Mouse (Mus musculus) left cerebral cortex, postnatal 25 days (tissue): Measurements from ENCODE around the gene Alas2. TPM values are rescaled to one million over a fixed set of nuclear protein-coding genes. Genes with fewer than 3 reads are reported as not detected.

Source experiments
- DNase-seq, 2 experiments: peaks; one replicate each; pipeline ENCODE4 v3.0.0; 2022; ENCODE audit warnings: low spot score in 2 of 2, mixed read lengths in 1 of 2
- intact Hi-C: fragments of 180-260 bp; cut with DNase I; formaldehyde crosslinking; loops from one replicate; pipeline ENCODE4 v1.15.1; 2025
- total RNA-seq, 2 experiments: library from RNA; stranded (reverse); gene quantifications; 2 replicates each; pipeline ENCODE4 v1.2.3; 2021

Gene Alas2
- total RNA-seq, result 1 to 10 TPM; 5.6 to 8.0 TPM

GRCm38 (mm10) chrX:150547239-150547638 lies at the start of gene Alas2:
Gene Alas2, plus strand, starts transcription at chrX:150547375.
- no peak for DNase-seq
- intact Hi-C loops, result no loop called here

GRCm38 (mm10) chrX:150508696-150509095 lies 38.5 kb upstream of the Alas2 start:
- peak; percentile 24 to 54 for DNase-seq
- intact Hi-C loops, result loop anchor here (10.0 kb wide), 1 partner anchor 606 kb away; no protein-coding TSS in a partner anchor

- peak; percentile 34 to 46 for DNase-seq
- intact Hi-C loops, result loop anchor here (5.0 kb wide), 1 partner anchor 152 kb away; no protein-coding TSS in a partner anchor
Measured at GRCm38 (mm10) chrX:150510631-150511030, 36.5 kb upstream of the Alas2 start.

- intact Hi-C loops, result loop anchor here (5.0 kb wide), 1 partner anchor 151 kb away; no protein-coding TSS in a partner anchor
- no peak for DNase-seq
Measured at GRCm38 (mm10) chrX:150511274-150511673, 35.9 kb upstream of the Alas2 start.

- DNase-seq, result no peak
- intact Hi-C loops, result loop anchor here (5.0 kb wide), 1 partner anchor 148 kb away; no protein-coding TSS in a partner anchor
Measured at GRCm38 (mm10) chrX:150514127-150514526, 33.0 kb upstream of the Alas2 start.

GRCm38 (mm10) chrX:150516015-150516414 lies 31.2 kb upstream of the Alas2 start:
- no peak for DNase-seq
- intact Hi-C loops, result no loop called here

GRCm38 (mm10) chrX:150516477-150516876 lies 30.7 kb upstream of the Alas2 start:
- DNase-seq, result no peak
- intact Hi-C loops, result no loop called here

- intact Hi-C loops, result no loop called here
- no peak for DNase-seq
Measured at GRCm38 (mm10) chrX:150540111-150540510, 7.1 kb upstream of the Alas2 start.

- DNase-seq, result no peak
- intact Hi-C loops, result no loop called here
Measured at GRCm38 (mm10) chrX:150541684-150542083, 5.5 kb upstream of the Alas2 start.

- no peak for DNase-seq
Measured at GRCm38 (mm10) chrX:150549639-150550038, 2.5 kb downstream of the Alas2 start.

GRCm38 (mm10) chrX:150551986-150552385 lies 4.8 kb downstream of the Alas2 start:
- intact Hi-C loops, result no loop called here
- DNase-seq, result no peak

More at GRCm38 (mm10) chrX:150549639-150550038, 2.5 kb downstream of the Alas2 start:
- intact Hi-C loops, result no loop called here

- DNase-seq, result no peak
Measured at GRCm38 (mm10) chrX:150554032-150554431, 6.9 kb downstream of the Alas2 start.

GRCm38 (mm10) chrX:150564644-150565357 lies 17.6 kb downstream of the Alas2 start:
- no peak for DNase-seq
- intact Hi-C loops, result no loop called here

More at GRCm38 (mm10) chrX:150554032-150554431, 6.9 kb downstream of the Alas2 start:
- intact Hi-C loops, result no loop called here

- intact Hi-C loops, result no loop called here
- DNase-seq, result no peak
Measured at GRCm38 (mm10) chrX:150581921-150582320, 34.7 kb downstream of the Alas2 start.

GRCm38 (mm10) chrX:150585116-150585515 lies 37.9 kb downstream of the Alas2 start:
- intact Hi-C loops, result loop anchor here (5.0 kb wide), 1 partner anchor 72 kb away; the partner anchor contains the start of gene Tro
- no peak for DNase-seq

- peak; percentile 66 to 80 for DNase-seq
- intact Hi-C loops, result loop anchor here (5.0 kb wide), 1 partner anchor 69 kb away; the partner anchor contains the start of gene Tro
Measured at GRCm38 (mm10) chrX:150588023-150588764, 41.0 kb downstream of the Alas2 start, which contains the start of gene Pfkfb1. Gene Pfkfb1, plus strand, starts transcription at chrX:150588229.

GRCm38 (mm10) chrX:150589696-150590095 lies 42.5 kb downstream of the Alas2 start, which contains the start of gene Apex2:
Gene Apex2, minus strand, starts transcription at chrX:150589868.
- DNase-seq, result no peak
- intact Hi-C loops, result loop anchor here (5.0 kb wide), 1 partner anchor 68 kb away; the partner anchor contains the start of gene Tro

GRCm38 (mm10) chrX:150593266-150594035 lies 46.3 kb downstream of the Alas2 start:
- DNase-seq, result no peak
- intact Hi-C loops, result no loop called here

- intact Hi-C loops, result no loop called here
- DNase-seq, result no peak
Measured at GRCm38 (mm10) chrX:150594176-150594575, 47.0 kb downstream of the Alas2 start.
